Mouse (Mus musculus): ENCODE data around the gene Axl.

- TF ChIP-seq CTCF (IDR thresholded peaks at IDR 0.05; ENCODE audit: insufficient read depth, low read depth, low read length), result no peak
- no peak for TF ChIP-seq POLR2A (IDR thresholded peaks at IDR 0.05; ENCODE audit: insufficient read depth, low read depth, low read length)
These were observed 5.8 kb downstream of the Axl start for GRCm38 (mm10) chr7:25782744-25783143.

Data from olfactory bulb, adult 2 months (tissue).